Mouse (Mus musculus) cerebellum, adult 9-11 months (tissue): Measurements from ENCODE around the gene Cd28.

Experiments
- DNase-seq: peaks from one replicate; pipeline ENCODE4 v3.0.0; 2022

The Cd28 gene

DNA sequence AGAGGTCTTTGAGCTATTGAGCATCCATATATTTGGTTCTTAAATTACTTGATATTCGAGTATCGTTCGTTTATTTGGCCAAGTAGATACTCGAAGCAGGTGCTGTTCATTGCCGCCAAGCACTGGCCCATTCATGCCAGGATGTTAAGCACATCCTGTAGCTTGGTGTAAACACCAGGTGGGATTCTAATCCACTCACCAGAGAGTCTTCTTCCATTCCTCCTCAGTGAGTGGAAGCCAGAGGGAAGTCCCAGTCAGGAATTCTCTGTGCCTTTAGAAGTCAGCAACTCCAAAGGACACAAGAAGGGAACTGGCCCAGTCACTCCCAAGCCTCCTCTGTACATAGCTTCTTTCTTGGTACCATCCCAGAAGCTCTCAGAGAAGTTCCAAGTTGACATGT lies at the start of gene Cd28:
TSS of gene Cd28 (plus strand) at position 234 of the 400 bp plus-strand sequence.
- DNase-seq, result no peak

DNA sequence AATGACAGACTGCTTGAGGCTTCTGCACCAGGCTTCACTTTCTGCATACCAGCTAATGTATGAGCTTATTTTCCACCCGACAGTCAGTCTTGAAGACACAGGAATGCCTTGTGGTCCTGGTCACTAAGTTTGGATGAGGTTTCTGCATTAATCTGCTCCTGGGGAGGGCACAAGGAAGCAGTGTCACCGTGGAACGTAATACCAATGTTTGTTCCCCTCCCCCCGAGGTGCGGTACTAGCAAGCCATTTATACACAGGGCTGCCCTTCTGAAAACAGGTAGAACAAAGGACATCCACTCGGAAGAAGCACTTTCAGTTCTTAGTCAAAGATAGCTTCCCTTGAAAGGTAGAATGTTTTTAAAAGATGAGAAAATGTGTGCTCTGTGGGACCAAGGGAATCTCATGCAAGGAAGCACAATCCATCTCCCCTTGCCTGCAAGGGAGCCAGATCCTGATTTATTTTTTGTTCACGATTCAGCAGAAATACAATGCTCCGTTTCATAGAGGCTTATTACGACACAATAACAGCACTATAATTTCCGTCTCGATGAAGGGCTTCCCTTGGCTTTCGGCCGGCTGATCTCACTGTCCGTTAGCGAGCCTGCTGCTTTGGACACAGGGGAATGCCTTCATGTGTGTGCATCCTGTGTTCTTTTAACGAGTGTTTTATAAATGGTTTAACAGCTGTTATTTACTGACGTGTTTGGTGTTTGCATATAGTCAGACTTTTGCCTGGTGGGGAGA lies 48.6 kb upstream of the Cd28 start:
- no peak for DNase-seq

DNA sequence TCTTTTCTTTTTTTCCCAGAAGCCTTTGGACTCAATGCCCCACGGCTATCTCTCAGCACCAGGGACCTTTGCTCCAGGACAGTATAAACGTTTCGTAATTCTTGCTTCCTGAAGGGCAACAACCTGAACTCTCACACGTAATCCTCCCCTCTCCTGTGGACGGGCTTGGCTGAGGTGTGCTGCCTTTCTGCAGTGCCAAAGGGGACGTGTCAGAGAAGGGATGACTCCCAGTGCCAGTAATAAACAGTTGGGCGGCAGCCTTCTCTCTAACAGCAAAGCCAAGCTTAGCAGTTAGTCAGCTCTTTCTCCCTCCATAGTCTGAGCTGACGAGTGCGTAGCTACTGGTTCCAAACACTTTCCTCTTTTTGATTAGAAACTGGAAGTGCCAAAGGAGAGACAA lies 47.6 kb upstream of the Cd28 start:
- DNase-seq, result no peak

DNA sequence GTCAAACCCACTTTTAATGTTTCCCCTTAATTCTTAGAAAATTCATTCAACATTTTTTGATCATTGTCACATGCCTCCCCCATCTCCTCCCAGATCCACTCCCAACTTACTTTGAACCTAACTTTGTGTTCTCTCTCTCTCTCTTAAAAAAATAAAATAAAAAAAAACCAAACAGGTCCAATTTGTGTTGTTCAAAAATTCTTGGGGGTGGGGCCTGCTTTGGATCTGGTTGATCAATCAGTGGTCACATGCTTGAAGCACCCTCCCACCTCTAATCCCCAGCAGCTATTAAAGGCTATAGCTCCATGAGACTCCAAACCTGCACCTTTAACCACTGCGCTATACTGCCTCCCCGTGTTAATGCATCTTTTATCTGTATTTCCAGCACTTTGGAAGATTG lies 46.9 kb upstream of the Cd28 start:
- DNase-seq, result no peak

DNA sequence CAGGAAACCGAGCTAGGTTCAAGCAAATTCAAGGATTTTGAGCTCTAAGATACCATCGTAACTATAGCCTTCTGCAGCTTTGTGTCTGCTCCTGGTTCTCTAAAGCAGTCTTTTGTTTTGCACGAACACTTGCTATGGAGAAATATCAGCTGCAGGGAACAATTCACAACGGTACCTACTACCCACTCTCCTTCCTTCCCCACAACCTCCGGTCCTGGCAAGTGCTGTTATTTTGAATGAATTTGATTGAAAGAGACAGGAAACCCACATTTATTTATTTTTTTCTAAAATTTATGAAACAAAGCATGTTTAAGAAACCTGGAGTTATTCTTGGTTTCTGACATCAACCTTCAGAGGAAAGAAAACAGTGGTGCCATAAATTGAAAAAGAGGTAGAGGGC lies 46.4 kb upstream of the Cd28 start:
- no peak for DNase-seq

DNA sequence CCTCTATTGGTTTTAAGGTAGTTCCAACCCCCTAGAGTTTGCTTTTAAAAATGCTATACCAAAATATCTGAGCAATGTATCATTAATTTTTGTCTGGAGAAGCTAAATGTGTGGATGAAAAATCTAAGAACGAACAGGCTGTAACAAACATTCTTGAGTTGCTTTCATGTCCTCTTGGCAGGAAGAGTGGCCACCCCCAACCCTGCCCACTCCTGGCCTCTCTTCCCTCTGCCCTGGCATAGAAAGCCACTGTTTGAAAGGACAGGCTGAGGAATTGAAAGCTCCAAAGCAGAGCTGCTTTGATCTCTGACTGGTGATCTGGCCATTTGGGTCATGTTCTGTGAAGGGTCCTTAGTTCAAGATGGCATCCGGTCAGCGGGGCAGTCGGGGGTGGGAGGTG lies 32.8 kb upstream of the Cd28 start:
- no peak for DNase-seq

DNA sequence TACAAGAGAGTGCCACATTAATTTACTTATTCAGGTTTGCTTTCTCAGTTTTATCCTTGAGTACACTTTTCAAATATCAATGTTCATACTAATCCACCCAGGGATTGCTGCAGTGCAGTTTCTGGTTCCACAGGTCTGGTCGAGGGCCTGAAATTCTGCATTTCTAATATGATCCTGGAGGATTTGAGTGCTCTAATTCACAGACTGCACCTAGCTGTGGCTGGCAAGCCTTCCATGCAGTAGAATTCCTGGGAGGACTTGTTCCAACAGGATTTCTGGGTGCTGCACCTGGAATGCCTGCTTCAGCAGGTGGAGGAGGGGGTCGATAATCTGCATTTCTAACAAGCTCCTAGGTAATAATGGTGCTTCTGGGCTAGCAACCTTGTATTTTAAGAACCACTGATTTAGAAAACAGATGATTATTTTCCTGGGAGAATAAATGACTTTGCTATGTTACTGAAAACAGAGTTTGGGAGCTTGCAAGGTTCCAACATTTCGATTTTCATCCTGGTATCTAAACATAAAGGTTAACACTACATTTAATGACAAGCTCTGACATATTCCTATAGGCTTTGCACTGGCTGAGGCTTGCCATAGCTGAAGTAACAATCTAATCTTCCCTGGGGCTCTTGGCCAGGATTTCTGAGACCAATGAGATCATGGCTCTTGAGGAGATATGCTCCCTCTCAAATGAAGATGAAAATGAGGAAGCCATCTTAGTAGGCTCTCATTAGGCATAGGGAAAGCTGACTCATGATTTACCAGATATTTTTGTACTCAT lies 20.3 kb upstream of the Cd28 start:
- DNase-seq, result no peak

DNA sequence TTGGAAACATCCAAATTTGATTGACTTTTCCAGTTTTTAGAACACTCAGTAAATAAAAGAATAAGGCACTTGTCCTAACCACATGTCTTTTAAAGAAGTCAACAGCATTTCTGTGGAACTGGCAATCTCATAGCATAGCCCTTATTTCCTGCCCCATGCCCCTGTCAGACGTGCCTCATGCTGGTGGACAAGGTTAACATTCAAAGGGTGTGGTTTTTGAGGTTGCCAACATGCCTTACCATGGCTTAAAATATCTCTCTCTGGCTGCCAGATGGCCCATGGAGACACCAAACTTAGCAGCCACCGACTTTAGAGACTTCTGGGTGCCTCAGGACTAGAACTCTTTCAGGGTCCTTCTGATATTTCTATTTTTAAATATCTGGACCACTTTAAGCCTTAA lies 14.0 kb upstream of the Cd28 start:
- DNase-seq, result no peak

DNA sequence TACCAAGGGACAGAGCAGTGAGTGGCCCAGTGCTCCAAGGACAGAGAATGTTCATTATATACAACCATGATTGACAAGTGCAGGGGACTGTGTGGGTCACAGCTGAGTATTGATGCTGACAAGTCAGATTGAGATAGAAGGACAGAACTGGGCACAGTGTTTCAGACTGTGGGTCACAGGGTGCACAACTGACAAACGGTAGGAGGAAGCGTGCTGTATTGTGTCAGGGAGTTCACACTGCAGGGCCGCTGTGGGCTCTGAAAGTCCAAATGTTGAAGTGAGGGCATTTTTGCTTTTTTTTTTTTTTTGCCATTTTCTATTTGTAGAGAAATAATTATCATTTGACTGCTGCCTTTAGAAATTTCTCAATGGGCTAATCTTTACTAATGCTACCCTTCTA lies 3.4 kb upstream of the Cd28 start:
- DNase-seq, result no peak

DNA sequence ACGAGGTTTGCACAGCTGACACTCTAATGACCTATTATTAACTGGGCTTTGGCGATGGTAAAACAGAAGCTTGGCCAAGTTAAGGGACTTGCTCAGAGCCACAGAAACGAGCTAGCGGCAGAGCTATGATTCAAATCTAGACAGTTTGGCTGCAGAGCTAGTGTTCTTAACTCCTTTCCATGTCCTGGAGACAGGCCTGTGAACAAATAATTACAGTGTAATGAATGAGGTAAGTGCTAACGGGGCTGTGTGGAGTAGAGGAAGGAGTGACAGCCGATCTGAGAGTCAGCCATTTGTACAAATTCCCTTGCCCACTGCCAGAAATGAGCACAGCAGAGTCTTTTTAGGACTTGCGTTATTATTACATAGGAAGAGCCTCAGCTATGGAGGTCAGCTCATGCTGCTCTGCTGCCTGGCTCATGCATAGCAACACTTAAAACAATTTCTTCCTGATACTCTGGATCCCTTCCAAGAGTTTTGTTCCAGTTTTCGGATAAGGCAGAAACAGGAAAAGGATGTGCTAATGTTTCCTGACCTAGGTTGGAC lies 876 bp upstream of the Cd28 start:
- DNase-seq, result no peak

DNA sequence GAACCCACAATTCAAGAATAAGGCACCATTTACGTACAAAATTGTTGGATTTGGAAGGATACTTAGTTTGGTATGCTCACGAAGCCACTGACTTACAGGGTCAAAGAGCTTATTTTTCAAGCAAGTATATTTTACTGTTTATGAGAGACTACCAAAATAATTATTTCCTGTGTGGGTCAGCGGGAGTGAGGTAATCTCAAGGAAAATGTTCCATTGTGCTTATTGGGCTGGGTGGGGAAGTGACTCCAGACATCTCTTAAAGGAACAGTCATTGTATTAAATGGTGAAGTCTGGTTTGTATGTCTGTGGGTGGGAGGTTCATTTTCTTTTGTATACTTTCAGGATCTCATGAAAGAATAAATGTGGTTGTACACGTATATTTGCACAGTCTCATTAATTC lies 2.0 kb downstream of the Cd28 start:
- DNase-seq, result no peak

DNA sequence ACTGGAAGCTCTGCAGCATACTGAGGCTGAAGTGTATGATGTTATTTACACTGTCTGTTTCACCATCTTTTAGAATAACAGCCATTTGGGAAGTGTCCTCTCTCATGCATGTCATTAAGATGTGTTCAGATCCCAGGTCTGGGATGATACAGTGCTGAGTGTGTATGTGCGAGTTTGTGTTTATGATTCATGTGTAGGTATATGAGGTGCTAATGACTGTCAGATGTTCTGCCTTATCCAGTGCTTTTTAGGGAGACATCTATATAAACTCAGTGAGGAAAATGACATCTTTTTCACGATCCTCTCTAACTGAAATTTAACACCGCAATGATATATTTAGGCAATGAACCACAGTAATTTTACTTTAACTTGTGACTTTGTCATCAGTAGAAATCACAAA lies 7.0 kb downstream of the Cd28 start:
- DNase-seq, result no peak

DNA sequence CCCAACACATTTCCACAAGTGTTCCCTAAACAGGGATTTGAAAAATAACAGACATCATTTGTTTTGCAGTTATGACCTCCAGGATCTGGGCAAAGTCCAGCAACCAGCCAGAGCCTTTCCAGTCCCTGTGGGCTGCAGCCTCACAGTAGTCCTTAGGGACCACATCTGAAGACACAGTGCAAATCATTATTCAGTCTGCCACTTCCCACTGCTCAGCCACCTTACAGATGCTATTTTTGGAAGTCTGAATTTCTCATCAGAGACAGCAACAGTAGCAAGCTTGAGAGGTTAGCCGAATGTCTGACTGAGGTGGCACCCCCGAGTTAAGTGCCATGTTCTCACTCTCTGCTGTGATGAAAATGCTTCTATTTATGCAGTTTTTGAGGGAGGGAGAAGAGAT lies 15.3 kb downstream of the Cd28 start:
- no peak for DNase-seq

DNA sequence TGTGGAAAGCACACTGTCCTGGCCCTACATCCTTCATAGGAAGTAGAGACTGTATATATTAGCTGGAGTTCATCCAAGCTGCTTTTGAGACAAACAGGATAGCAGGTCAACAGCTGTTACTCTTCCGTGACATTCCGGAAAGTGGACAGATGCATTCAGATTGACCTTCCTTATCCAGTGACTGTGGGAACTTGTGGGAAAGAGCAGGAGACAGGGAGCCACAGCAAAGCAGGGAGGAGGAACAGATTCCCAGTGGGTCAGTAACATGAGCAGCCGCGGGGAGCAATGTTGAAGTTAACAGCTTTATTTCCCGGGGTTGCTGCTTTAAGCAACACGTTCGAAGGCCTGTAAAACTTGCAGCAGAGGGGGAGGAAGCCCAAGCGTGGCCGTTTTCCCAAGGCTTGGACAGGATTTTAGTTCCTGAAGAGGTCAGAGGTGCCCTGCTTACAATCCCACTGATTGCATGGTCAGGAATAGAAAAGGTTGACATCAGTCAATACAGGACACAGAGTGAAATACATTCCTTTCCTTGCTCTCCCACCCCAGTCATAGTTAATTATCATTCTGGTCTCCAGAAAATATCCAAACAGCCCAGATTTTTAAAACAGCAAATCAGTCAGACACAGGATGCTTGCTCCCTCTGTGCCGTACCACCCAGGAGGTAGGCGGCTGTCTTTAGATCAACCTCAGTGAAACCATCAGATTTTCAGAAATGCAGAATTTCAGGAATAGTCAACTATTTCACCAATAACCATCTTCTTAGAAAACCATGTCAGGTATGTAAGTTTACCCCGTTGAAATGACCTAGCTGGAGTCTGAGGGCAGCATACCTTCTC lies 18.7 kb downstream of the Cd28 start:
- no peak for DNase-seq

DNA sequence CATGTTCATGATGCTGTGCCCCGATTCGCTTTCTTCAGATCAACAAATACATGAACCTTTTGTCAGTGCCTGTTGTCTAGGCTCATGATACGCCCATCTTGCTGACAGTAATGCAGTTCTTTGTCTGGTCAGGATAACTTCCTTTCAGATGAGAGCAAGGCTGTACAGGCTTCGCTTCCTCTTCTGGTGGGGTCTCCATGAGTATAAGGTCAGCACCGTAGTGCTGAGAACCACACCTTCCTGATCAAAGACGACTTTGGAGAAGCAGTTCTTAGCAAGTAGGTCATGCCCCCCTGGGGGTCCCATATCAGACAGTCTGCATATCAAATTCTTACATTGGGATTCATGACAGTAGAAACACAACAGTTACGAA lies 19.3 kb downstream of the Cd28 start:
- no peak for DNase-seq

DNA sequence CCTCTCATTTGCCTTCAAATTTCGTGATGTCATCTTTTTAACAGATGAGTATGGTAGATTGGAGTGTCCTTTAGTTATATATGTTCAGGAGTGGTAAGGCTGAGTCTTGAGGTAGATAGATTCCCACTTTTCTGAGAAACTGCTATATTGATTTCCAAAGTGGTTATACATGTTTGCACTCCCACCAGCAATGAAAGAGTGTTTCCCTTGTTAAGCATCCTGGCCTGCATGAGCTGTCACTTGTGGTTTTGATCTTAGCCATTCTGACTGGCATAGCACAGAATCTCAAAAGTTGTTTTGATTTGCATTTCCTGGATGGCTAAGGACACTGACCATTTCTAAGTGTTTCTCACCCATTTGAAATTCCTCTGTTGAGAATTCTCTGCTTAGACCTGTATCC lies 27.7 kb downstream of the Cd28 start:
- no peak for DNase-seq

DNA sequence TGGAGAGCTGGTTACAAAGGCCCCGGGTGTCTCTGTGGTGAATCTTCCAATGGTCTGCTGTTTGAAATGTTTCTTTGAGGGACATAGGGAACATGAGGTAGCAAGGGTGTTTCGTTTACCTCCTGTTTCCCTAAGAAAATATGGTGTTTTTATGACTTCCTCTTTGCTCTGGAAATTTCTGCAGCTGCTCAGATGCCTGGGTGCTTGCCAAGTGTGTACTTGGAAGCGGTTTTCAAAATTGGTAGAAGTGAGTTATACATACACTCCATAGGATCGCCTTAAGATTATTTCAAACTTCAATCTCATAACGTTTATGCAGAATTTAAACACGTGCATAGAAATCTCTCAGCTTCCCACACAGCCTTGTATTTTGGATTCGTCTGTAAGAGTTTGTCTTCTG lies 29.1 kb downstream of the Cd28 start:
- no peak for DNase-seq

DNA sequence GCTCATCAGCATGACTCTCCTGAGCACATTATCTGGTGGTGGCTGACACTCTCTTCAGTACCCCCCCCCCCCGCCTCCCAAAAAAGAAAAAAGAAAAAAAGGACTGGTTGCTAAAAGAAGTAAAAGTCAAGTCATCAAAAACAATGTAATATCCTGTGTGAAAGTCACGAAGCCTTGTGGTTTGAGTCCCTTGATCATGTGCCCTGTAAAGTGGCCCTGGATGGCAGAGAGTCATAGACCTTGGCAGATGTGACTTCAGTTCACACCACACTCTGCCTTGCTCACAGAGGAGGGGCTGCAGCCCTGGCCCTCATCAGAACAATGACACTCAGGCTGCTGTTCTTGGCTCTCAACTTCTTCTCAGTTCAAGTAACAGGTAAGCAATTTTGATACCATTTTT lies 29.6 kb downstream of the Cd28 start:
- DNase-seq, result no peak

DNA sequence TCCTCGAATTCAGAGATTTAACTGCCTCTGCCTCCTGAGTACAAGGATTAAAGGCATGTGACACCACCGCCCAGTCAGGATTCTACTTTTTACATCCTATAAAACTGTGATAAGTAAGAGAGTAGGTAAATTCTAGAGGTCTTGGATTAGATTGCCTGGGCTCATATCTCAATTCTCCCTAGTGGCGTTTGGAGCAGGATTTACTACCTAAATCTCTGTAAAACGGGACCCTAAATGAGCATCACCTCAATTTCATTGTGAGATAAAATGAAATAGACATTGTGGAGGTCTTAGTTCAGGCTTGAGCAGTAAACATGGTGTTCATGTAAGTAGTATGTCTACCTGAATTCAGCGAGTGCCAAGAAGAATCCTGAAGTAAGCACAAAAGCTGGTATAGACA lies 30.3 kb downstream of the Cd28 start:
- DNase-seq, result no peak

DNA sequence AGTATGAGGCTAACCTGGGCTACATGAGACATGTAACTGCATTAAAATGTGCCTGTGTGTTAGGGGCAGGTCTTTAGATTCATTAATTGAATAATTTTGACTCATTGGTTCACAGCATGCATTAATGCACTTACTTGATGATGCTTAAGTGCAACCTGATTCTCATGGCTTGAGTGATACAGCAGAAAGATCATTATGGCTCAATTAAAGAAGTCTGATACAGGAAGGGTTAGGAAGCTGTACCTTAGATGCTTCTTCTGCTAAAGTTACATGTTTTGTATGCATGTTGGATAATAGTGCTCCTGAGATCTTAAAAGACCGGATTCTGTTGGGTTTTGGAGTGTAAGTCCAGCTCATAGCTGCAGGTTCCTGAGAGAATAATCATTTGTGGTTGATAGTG lies 31.7 kb downstream of the Cd28 start:
- DNase-seq, result no peak

DNA sequence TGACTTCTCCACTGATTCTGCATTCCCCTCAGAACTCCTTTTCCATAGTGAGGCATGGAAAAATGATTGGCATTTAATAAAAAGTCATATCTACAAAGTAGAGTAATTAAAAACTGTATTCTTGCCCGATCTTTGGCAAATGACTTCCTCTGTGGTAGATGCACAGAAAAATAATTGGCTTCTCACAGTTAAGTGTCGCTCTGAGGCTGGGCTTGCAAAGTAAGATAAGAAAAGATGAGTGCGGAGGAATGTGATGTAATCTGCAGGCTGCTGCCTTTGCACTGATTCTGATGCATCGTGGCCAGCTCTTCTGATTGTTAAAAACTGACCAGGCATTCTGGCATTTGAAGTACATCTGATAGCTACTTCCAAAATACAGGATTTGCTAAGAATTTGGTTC lies 32.3 kb downstream of the Cd28 start:
- no peak for DNase-seq

DNA sequence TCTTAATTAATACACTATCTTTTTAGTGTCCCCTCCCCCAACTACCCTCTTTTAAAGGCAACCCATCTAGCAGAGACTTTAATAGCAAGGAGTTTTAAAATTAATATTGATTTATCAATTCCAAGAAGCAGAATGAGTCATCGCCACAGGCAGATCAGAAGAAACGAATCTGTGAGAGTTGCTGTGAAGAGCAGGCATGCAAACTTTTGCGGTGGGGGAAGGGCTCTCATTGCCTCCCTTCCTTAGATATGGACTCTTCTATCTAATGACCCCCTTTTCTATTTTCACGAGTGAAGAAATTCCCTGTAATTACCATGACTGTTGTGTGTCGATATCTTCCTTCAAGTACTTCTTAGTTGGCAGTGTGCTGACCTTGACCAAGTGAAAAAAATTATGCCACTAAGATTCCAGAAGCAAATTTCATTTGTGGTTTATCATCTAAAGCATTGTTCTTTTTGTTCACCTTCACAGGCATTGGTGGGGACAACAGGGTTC lies 32.8 kb downstream of the Cd28 start:
- DNase-seq, result no peak

DNA sequence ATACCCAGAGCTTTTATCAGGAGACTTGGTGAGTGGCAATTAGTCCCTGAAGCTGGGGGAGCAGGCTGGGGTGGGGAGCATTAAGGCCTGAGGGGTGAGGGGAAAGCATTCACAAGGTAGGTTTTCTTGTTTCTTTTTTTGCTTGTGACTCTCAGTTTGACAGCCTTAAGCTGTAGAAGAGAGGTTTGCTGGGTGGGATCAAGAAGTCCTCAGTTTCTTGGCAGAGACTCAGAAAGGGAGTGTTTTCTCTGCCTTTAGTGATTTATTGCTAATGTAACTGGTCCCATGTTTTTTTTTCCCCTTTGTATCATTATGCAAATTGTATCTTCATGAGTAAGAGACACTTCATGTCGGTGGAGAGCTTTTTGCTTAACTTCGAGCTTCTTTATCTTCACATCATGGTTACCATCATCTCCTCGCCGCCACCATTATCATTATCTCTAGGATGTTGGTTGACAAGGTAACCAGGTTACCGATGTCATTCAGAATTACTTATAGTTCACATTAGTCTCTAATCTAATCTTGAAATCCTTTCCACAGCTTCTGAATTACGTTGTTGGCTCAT lies 33.7 kb downstream of the Cd28 start:
- no peak for DNase-seq
